Mouse (Mus musculus): Measurements from ENCODE around the gene Fpr-rs4. TPM values are rescaled to one million over a fixed set of nuclear protein-coding genes. Genes with fewer than 3 reads are reported as not detected.

Fpr-rs4 gene
- polyA plus RNA-seq (2014; fragmentation: Illumina TruSeq; extraction: RNeasy Lipid Tissue Mini Kit (QIAGEN cat#74804); ENCODE audit: low read depth, low replicate concordance), result not detected

DNA sequence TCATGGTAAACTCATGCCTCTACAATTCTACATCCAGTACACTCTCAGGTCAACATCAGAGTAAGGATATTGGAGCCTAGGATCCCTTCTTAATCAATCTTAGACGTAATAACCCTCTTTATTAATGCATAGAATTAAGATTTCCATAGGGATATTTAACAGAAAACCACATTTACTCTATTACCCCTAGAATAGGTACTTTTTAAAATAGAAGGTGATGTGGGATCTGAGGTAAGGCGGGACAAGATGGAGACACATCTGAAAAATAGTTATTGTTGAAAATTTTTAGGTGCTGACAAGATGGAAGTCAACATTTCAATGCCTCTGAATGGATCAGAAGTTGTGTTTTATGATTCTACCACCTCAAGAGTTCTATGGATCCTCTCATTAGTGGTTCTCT lies at the start of gene Fpr-rs4:
Fpr-rs4 (plus strand) TSS at position 301 of the 400 bp plus-strand sequence.

GRCm38 (mm10) chr17:18049124-18049523 lies 27.6 kb downstream of the Fpr-rs4 start, which contains the start of gene Vmn2r124:
TSS of gene Vmn2r124 (plus strand) at chr17:18049424.

Other genes starting within 250 kb of the Fpr-rs4 start
- 116 TPM for gene Spaca6, start 194.6 kb upstream of the Fpr-rs4 start, polyA plus RNA-seq (2014; fragmentation: Illumina TruSeq; extraction: RNeasy Lipid Tissue Mini Kit (QIAGEN cat#74804); ENCODE audit: low read depth, low replicate concordance)
- gene Has1, start 166.5 kb upstream of the Fpr-rs4 start, polyA plus RNA-seq (2014; fragmentation: Illumina TruSeq; extraction: RNeasy Lipid Tissue Mini Kit (QIAGEN cat#74804); ENCODE audit: low read depth, low replicate concordance), result 0.16 TPM
- gene Fpr1, start 137.8 kb upstream of the Fpr-rs4 start, polyA plus RNA-seq (2014; fragmentation: Illumina TruSeq; extraction: RNeasy Lipid Tissue Mini Kit (QIAGEN cat#74804); ENCODE audit: low read depth, low replicate concordance), result 0.62 TPM
- gene Fpr2, start 133.9 kb upstream of the Fpr-rs4 start, polyA plus RNA-seq (2014; fragmentation: Illumina TruSeq; extraction: RNeasy Lipid Tissue Mini Kit (QIAGEN cat#74804); ENCODE audit: low read depth, low replicate concordance), result 0.63 TPM
- not detected for gene Fpr3, start 133.9 kb upstream of the Fpr-rs4 start, polyA plus RNA-seq (2014; fragmentation: Illumina TruSeq; extraction: RNeasy Lipid Tissue Mini Kit (QIAGEN cat#74804); ENCODE audit: low read depth, low replicate concordance)
- not detected for gene Vmn2r124, start 27.7 kb downstream of the Fpr-rs4 start, polyA plus RNA-seq (2014; fragmentation: Illumina TruSeq; extraction: RNeasy Lipid Tissue Mini Kit (QIAGEN cat#74804); ENCODE audit: low read depth, low replicate concordance)
- not detected for gene Vmn2r91, start 63.3 kb downstream of the Fpr-rs4 start, polyA plus RNA-seq (2014; fragmentation: Illumina TruSeq; extraction: RNeasy Lipid Tissue Mini Kit (QIAGEN cat#74804); ENCODE audit: low read depth, low replicate concordance)
- gene Vmn2r92, start 130.2 kb downstream of the Fpr-rs4 start, polyA plus RNA-seq (2014; fragmentation: Illumina TruSeq; extraction: RNeasy Lipid Tissue Mini Kit (QIAGEN cat#74804); ENCODE audit: low read depth, low replicate concordance), result not detected

All from adipose tissue, adult 10 weeks (tissue).